Mouse (Mus musculus) MEL (cell line): ENCODE results near the gene Ppip5k1. TPM values are rescaled to one million over a fixed set of nuclear protein-coding genes. Genes with fewer than 3 reads are reported as not detected.

Experiments
- DNase-seq: peaks from one replicate; pipeline ENCODE4 v3.0.0; 2011; ENCODE audit warnings: low read depth, low spot score
- H3K27ac ChIP-seq: 2 replicates; pipeline ENCODE4 v1.5.1; 2012; ENCODE audit warnings: low read depth, mild to moderate bottlenecking, control low read depth, low read length, moderate library complexity; ENCODE audit not compliant: control insufficient read depth
- H3K27me3 ChIP-seq, 2 experiments: fragments of 150-350 bp in 1 of 2; sonication (generic) in 1 of 2; 2 replicates each; pipeline ENCODE4 v1.6.1; 2012; ENCODE audit warnings: low read length in 2 of 2, mild to moderate bottlenecking in 2 of 2, improper control_type of control experiment in 1 of 2, moderate library complexity in 1 of 2; ENCODE audit not compliant: insufficient read depth in 2 of 2, control insufficient read depth in 1 of 2
- H3K36me3 ChIP-seq, 2 experiments: 2 replicates each; pipeline ENCODE4 v1.6.1; 2012 to 2014; ENCODE audit warnings: low read length in 2 of 2, improper control_type of control experiment in 1 of 2, inconsistent platforms in 1 of 2, mild to moderate bottlenecking in 1 of 2; ENCODE audit not compliant: insufficient read depth in 2 of 2, control insufficient read depth in 1 of 2
- H3K4me1 ChIP-seq, 2 experiments: fragments of 150-350 bp in 1 of 2; sonication (generic) in 1 of 2; 2 replicates each; pipeline ENCODE4 v1.6.1; 2012; ENCODE audit warnings: low read length in 2 of 2, improper control_type of control experiment in 1 of 2, mild to moderate bottlenecking in 1 of 2; ENCODE audit not compliant: insufficient read depth in 2 of 2, control insufficient read depth in 1 of 2
- H3K4me3 ChIP-seq, 2 experiments: fragments of 150-350 bp in 1 of 2; sonication (generic) in 1 of 2; 2 replicates each; pipeline ENCODE4 v1.5.1; 2012; ENCODE audit warnings: low read depth in 2 of 2, low read length in 2 of 2, mild to moderate bottlenecking in 2 of 2, moderate library complexity in 2 of 2, control low read depth in 1 of 2, improper control_type of control experiment in 1 of 2; ENCODE audit not compliant: control insufficient read depth in 1 of 2, insufficient read depth in 1 of 2
- H3K79me2 ChIP-seq: 2 replicates; pipeline ENCODE4 v1.6.1; 2012; ENCODE audit warnings: mild to moderate bottlenecking, low read length, moderate library complexity; ENCODE audit not compliant: control insufficient read depth, poor library complexity, insufficient read depth
- H3K9ac ChIP-seq: 2 replicates; pipeline ENCODE4 v1.6.1; 2012; ENCODE audit warnings: low read depth, mild to moderate bottlenecking, control low read depth, low read length, moderate library complexity; ENCODE audit not compliant: control insufficient read depth, poor library complexity, severe bottlenecking
- H3K9me3 ChIP-seq: fragments of 150-350 bp; sonication (generic); replicated peaks from 2 replicates; pipeline ENCODE4 v1.6.1; 2012; ENCODE audit warnings: mild to moderate bottlenecking, low read length, improper control_type of control experiment, moderate library complexity; ENCODE audit not compliant: insufficient read depth
- CHD2 ChIP-seq: IDR thresholded peaks from 2 replicates; pipeline ENCODE4 v1.6.1; 2011; ENCODE audit warnings: low read length, improper control_type of control experiment
- E2F4 ChIP-seq: IDR thresholded peaks from 2 replicates; pipeline ENCODE4 v1.6.1; 2011; ENCODE audit warnings: low read depth, low read length, improper control_type of control experiment, borderline replicate concordance
- ETS1 ChIP-seq: IDR thresholded peaks from 2 replicates; pipeline ENCODE4 v1.6.1; 2012; ENCODE audit warnings: low read depth, mild to moderate bottlenecking, inconsistent platforms, low read length, improper control_type of control experiment, moderate library complexity
- GABPA ChIP-seq: IDR thresholded peaks from 2 replicates; pipeline ENCODE4 v1.6.1; 2012; ENCODE audit warnings: low read depth, mild to moderate bottlenecking, inconsistent platforms, low read length, improper control_type of control experiment, moderate library complexity
- HCFC1 ChIP-seq: IDR thresholded peaks from 2 replicates; pipeline ENCODE4 v1.6.1; 2012; ENCODE audit warnings: low read depth, mild to moderate bottlenecking, inconsistent platforms, low read length, improper control_type of control experiment, moderate library complexity
- MAFK ChIP-seq: IDR thresholded peaks from 2 replicates; pipeline ENCODE4 v1.6.1; 2011; ENCODE audit warnings: low read depth, mild to moderate bottlenecking, low read length, improper control_type of control experiment, borderline replicate concordance
- MAX ChIP-seq: IDR thresholded peaks from 2 replicates; pipeline ENCODE4 v1.6.1; 2011; ENCODE audit warnings: low read length, improper control_type of control experiment
- MAZ ChIP-seq: IDR thresholded peaks from 2 replicates; pipeline ENCODE4 v1.6.1; 2012; ENCODE audit warnings: low read depth, mild to moderate bottlenecking, inconsistent platforms, low read length, improper control_type of control experiment
- MXI1 ChIP-seq: IDR thresholded peaks from 2 replicates; pipeline ENCODE4 v1.6.1; 2011; ENCODE audit warnings: mild to moderate bottlenecking, low read depth, low read length, improper control_type of control experiment
- MYB ChIP-seq: IDR thresholded peaks from 2 replicates; pipeline ENCODE4 v1.6.1; 2011; ENCODE audit warnings: mild to moderate bottlenecking, low read depth, low read length, improper control_type of control experiment
- NELFE ChIP-seq: IDR thresholded peaks from 2 replicates; pipeline ENCODE4 v1.6.1; 2011; ENCODE audit warnings: low read depth, low read length, improper control_type of control experiment
- POLR2AphosphoS2 ChIP-seq: IDR thresholded peaks from 2 replicates; pipeline ENCODE4 v1.6.1; 2011; ENCODE audit warnings: low read length, improper control_type of control experiment
- POLR2AphosphoS5 ChIP-seq: IDR thresholded peaks from 2 replicates; pipeline ENCODE4 v1.6.1; 2012; ENCODE audit warnings: low read depth, borderline replicate concordance, mild to moderate bottlenecking, inconsistent platforms, low read length, moderate library complexity, mixed read lengths
- RAD21 ChIP-seq: IDR thresholded peaks from 2 replicates; pipeline ENCODE4 v1.6.1; 2011; ENCODE audit warnings: mild to moderate bottlenecking, low read depth, low read length, improper control_type of control experiment
- SMC3 ChIP-seq: IDR thresholded peaks from 2 replicates; pipeline ENCODE4 v1.6.1; 2011; ENCODE audit warnings: low read depth, low read length, improper control_type of control experiment
- TBP ChIP-seq: IDR thresholded peaks from 2 replicates; pipeline ENCODE4 v1.8.0; 2011; ENCODE audit warnings: low read depth, low read length, improper control_type of control experiment
- USF1 ChIP-seq: IDR thresholded peaks from 2 replicates; pipeline ENCODE4 v1.6.1; 2014; ENCODE audit warnings: low read depth, mild to moderate bottlenecking, inconsistent platforms, low read length, improper control_type of control experiment, moderate library complexity
- USF2 ChIP-seq, 2 experiments: IDR thresholded peaks; 2 replicates each; pipeline ENCODE4 v1.6.1; 2011 to 2012; ENCODE audit warnings: improper control_type of control experiment in 2 of 2, low read length in 2 of 2, borderline replicate concordance in 1 of 2, inconsistent platforms in 1 of 2, low read depth in 1 of 2, mild to moderate bottlenecking in 1 of 2; ENCODE audit not compliant: insufficient read depth in 1 of 2
- ZKSCAN1 ChIP-seq: IDR thresholded peaks from 2 replicates; pipeline ENCODE4 v1.6.1; 2012; ENCODE audit warnings: low read depth, mild to moderate bottlenecking, inconsistent platforms, low read length, improper control_type of control experiment, moderate library complexity
- ZNF384 ChIP-seq: IDR thresholded peaks from 2 replicates; pipeline ENCODE4 v1.6.1; 2012; ENCODE audit warnings: low read depth, mild to moderate bottlenecking, inconsistent platforms, low read length, improper control_type of control experiment
- polyA plus RNA-seq, 2 experiments: library from polyadenylated mRNA; stranded (reverse) in 1 of 2; unstranded in 1 of 2; fragments of >175 nt in 1 of 2; fragments of >200 nt in 1 of 2; gene quantifications; 2 replicates each; pipeline versions ENCODE4 v1.2.1 to v1.2.4; 2012; ENCODE audit warnings: low replicate concordance in 2 of 2, low read depth in 1 of 2; ENCODE audit not compliant: insufficient read length in 2 of 2, insufficient read depth in 1 of 2, missing spikeins in 1 of 2
- total RNA-seq: library from RNA; depleted of rRNA; stranded (reverse); fragments of 300-350 nt; gene quantifications from 2 replicates; pipeline ENCODE4 v1.2.3, GENCODE M21; 2012

The Ppip5k1 gene
- total and polyA plus RNA-seq, 3 experiments, result 10.4 to 14.8 TPM; not detected in 1

DNA sequence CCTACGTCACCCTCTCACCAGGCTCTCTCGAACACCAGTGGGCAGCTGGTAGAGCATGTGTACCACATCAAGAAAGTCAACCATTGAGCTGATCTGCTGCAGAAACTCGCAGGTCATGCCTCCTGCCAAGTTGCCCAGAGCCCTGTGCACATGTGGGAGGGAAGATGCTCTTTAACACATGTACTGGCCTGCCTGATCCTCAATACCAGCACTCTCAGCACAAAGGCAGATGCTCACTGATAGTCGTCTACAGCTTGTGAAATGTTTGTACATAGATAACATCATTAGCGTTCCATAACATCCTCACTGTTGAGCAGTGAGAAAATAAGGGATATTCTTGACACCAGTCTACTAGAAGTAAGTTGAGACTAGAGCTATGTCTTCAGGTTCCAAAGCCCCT is 15.7 kb upstream of the Ppip5k1 start:
- Histone ChIP-seq H3K9ac (no peak overlapping the region), H3K27me3 (peaks cover 3 to 6% of the 10 kb centered on the region in 2 experiments), H3K27ac (no peak overlapping the region), H3K36me3 (no peaks in the 10 kb centered on the region), H3K4me1 (no peaks in the 10 kb centered on the region), H3K4me3 (no peak overlapping the region), H3K79me2 (no peaks in the 10 kb centered on the region), H3K9me3 (no peaks in the 10 kb centered on the region)
- TF ChIP-seq USF2 (IDR thresholded peaks at IDR 0.05; ENCODE audit: borderline replicate concordance in 1 of 2, insufficient read depth in 1 of 2, low read depth in 1 of 2, low read length in 2 of 2) (no peak), GABPA (no peak), E2F4 (no peak), NELFE (no peak), TBP (no peak), SMC3 (no peak), USF1 (no peak), MYB (no peak), MAZ (no peak)
- no peak for DNase-seq

GRCm38 (mm10) chr2:121368831-121369230 is 13.6 kb upstream of the Ppip5k1 start:
- no peaks in the 10 kb centered on the region for H3K36me3 ChIP-seq
- H3K4me1 ChIP-seq, result no peaks in the 10 kb centered on the region
- no peak for TF ChIP-seq USF2 (IDR thresholded peaks at IDR 0.05; ENCODE audit: borderline replicate concordance in 1 of 2, insufficient read depth in 1 of 2, low read depth in 1 of 2, low read length in 2 of 2)
- TF ChIP-seq CHD2, result no peak
- no peak for TF ChIP-seq USF1
- TF ChIP-seq ETS1, result no peak
- no peak for TF ChIP-seq POLR2AphosphoS2
- TF ChIP-seq ZNF384, result no peak
- TF ChIP-seq POLR2AphosphoS5, result no peak
- TF ChIP-seq ZKSCAN1, result no peak
- no peak for TF ChIP-seq HCFC1
- TF ChIP-seq E2F4, result no peak
- no peak for TF ChIP-seq RAD21
- TF ChIP-seq SMC3, result no peak
- no peak for TF ChIP-seq MAFK
- no peak for TF ChIP-seq MAX
- TF ChIP-seq MXI1, result no peak

More at GRCm38 (mm10) chr2:121368831-121369230, 13.6 kb upstream of the Ppip5k1 start:
- no peak overlapping the region for H3K9ac ChIP-seq
- H3K27ac ChIP-seq, result no peak overlapping the region
- no peaks in the 10 kb centered on the region for H3K9me3 ChIP-seq
- H3K27me3 ChIP-seq, result peaks cover 5 to 6% of the 10 kb centered on the region in 2 experiments; a peak in 3 of 4 replicates
- DNase-seq, result no peak
- no peak overlapping the region for H3K4me3 ChIP-seq
- H3K79me2 ChIP-seq, result no peaks in the 10 kb centered on the region
